14 mouse cellular contexts compared by ENCODE assay signal in the genomic region with DNA sequence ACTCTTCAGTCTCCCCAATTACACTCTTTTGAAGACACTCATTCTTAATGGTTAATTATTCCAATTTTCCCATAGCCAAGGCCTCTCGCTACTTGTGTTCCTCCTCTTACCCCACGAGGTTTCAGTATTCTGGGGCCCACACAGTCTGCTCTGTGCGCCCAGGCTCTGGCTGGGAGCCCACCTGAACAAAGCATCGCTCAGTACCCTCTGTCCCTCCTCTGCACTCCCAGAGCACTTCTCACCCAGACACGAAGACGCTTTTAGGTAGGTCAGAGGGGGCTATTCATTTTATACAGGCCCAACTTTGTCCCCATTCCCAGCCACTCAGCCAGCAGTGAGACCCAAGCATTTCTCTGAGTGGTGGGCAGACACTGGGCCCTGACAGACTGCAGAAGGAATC. TPM values are rescaled to one million over a fixed set of nuclear protein-coding genes. Genes with fewer than 3 reads are reported as not detected.
DNase-seq lines count a peak whose midpoint lies in the region; ATAC-seq lines count a peak whose summit lies in the region.
"Had no signal": no experiment of that assay in that cellular context is flagged by ENCODE, and none has a peak within 500 bp of the region (broad histone marks: within the 10 kb centered on the region; RNA-seq: fewer than 3 reads in every experiment).

No protein-coding gene starts in this region.

- intact Hi-C loops in left cerebral cortex, postnatal 10 days (cut with DNase I): no loop called here

- H3K9me3 ChIP-seq in hindbrain, embryonic 15.5 days: no peaks in the 10 kb centered on the region
- no peaks in the 10 kb centered on the region for H3K9me3 ChIP-seq in hindbrain, embryonic 12.5 days (replicated peaks)

- H3K9ac ChIP-seq in hindbrain, embryonic 15.5 days: no peak overlapping the region
- no peak overlapping the region for H3K9ac ChIP-seq in hindbrain, embryonic 12.5 days
- H3K9ac ChIP-seq: lung, embryonic 14.5 days had no signal

- peak; percentile 20 for DNase-seq in brain, adult 2 months (ENCODE audit: low read depth, low spot score)
- DNase-seq in frontal cortex, postnatal 10 days (ENCODE audit: low spot score in 2 of 2): peak; percentile 55 to 66
- DNase-seq in left cerebral cortex, postnatal 10 days (ENCODE audit: extremely low spot score in 1 of 2, low spot score in 2 of 2): peak; percentile 53 to 65
- no peak for DNase-seq in lung, postnatal 10 days
- DNase-seq in spleen, adult 18-20 months: no peak
- no peak for DNase-seq in ovary, adult 18-20 months (ENCODE audit: low spot score)
- DNase-seq: lung, embryonic 14.5 days had no signal

- no peak overlapping the region for H3K4me3 ChIP-seq in hindbrain, embryonic 15.5 days
- no peak overlapping the region for H3K4me3 ChIP-seq in hindbrain, embryonic 12.5 days

- peak; percentile 77 for ATAC-seq in hindbrain, embryonic 15.5 days (ENCODE audit: low FRiP score, low read depth)
- ATAC-seq in hindbrain, embryonic 12.5 days (ENCODE audit: low FRiP score): no peak
- ATAC-seq: inflammation-experienced regulatory T-cells, adult 6 months had no signal

- WGBS in hindbrain, embryonic 15.5 days: 64% methylated on average over 6 of the region's 6 CpGs
- 83% methylated on average over 6 of the region's 6 CpGs for WGBS in hindbrain, embryonic 12.5 days

- H3K4me2 ChIP-seq in hindbrain, embryonic 15.5 days: no peak overlapping the region
- H3K4me2 ChIP-seq in hindbrain, embryonic 12.5 days (replicated peaks): no peak overlapping the region
- H3K4me2 ChIP-seq: lung, embryonic 14.5 days had no signal

- no peaks in the 10 kb centered on the region for H3K36me3 ChIP-seq in hindbrain, embryonic 15.5 days
- H3K36me3 ChIP-seq in hindbrain, embryonic 12.5 days: no peaks in the 10 kb centered on the region

- H3K4me1 ChIP-seq in hindbrain, embryonic 15.5 days (replicated peaks): no peaks in the 10 kb centered on the region
- H3K4me1 ChIP-seq in hindbrain, embryonic 12.5 days: no peaks in the 10 kb centered on the region

- no peak overlapping the region for H3K27ac ChIP-seq in hindbrain, embryonic 15.5 days (replicated peaks)
- no peak overlapping the region for H3K27ac ChIP-seq in hindbrain, embryonic 12.5 days

- H3K27me3 ChIP-seq in hindbrain, embryonic 15.5 days: no peaks in the 10 kb centered on the region
- no peaks in the 10 kb centered on the region for H3K27me3 ChIP-seq in hindbrain, embryonic 12.5 days

RNA-seq across cellular contexts. Expression of a gene that starts 18.9 kb away (rescaled TPM):
- polyA plus RNA-seq in hindbrain, embryonic 15.5 days (2015; fragmentation: Nextera tagmentation; extraction: Ambion mirVana): not detected in 2 replicates
- not detected in 2 replicates for polyA plus RNA-seq in hindbrain, embryonic 12.5 days (2016; fragmentation: Nextera tagmentation; extraction: Ambion mirVana)
- under 1 TPM in 1 of 2 experiments, not detected in 1; 0.24 TPM for total RNA-seq in left cerebral cortex, postnatal 10 days (2021)
- total RNA-seq: heart, adult 8-10 months; layer of hippocampus, postnatal 25 days; monocyte, adult 5-6 weeks had no signal
- polyA plus RNA-seq: inflammation-experienced regulatory T-cells, adult 6 months; lung, embryonic 14.5 days; stomach, embryonic 16.5 days had no signal

RNA-seq across cellular contexts. Expression of a gene that starts 29.4 kb away (rescaled TPM):
- polyA plus RNA-seq in hindbrain, embryonic 15.5 days (2015; fragmentation: Nextera tagmentation; extraction: Ambion mirVana): 67.9 and 69.6 TPM in 2 replicates
- polyA plus RNA-seq in hindbrain, embryonic 12.5 days (2016; fragmentation: Nextera tagmentation; extraction: Ambion mirVana): 119 and 120 TPM in 2 replicates
- total RNA-seq in left cerebral cortex, postnatal 10 days (2021): 10 to 100 TPM; 63.8 to 66.6 TPM

RNA-seq across cellular contexts. Expression of a gene that starts 36.2 kb away (rescaled TPM):
- 72.4 and 73.1 TPM in 2 replicates for polyA plus RNA-seq in hindbrain, embryonic 15.5 days (2015; fragmentation: Nextera tagmentation; extraction: Ambion mirVana)
- polyA plus RNA-seq in hindbrain, embryonic 12.5 days (2016; fragmentation: Nextera tagmentation; extraction: Ambion mirVana): 45.7 and 53.1 TPM in 2 replicates
- 10 to 100 TPM; 36.1 to 39.4 TPM for total RNA-seq in left cerebral cortex, postnatal 10 days (2021)

Comparison
In these comparisons a context has a peak if more than half of its experiments do, and no peak if none do; other contexts are left out.
1. DNase-seq: peak in brain, adult 2 months (single experiment), frontal cortex, postnatal 10 days (2 of 2) and left cerebral cortex, postnatal 10 days (2 of 2); none in lung, postnatal 10 days (single experiment), spleen, adult 18-20 months (0 of 2) and ovary, adult 18-20 months (single experiment).